Comparison of ENCODE assay signal across 40 mouse cellular contexts in genomic region chr14:54709054-54709453, GRCm38 (mm10). TPM values are rescaled to one million over a fixed set of nuclear protein-coding genes. Genes with fewer than 3 reads are reported as not detected.
"Had no signal": no experiment of that assay in that cellular context is flagged by ENCODE, and none has a peak within 500 bp of the region (broad histone marks: within the 10 kb centered on the region; RNA-seq: fewer than 3 reads in every experiment).

No protein-coding gene starts in this region.

- H3K9ac ChIP-seq: heart, embryonic 13.5 days; heart, embryonic 15.5 days; hindbrain, embryonic 13.5 days; hindbrain, embryonic 15.5 days; kidney, embryonic 15.5 days; limb, embryonic 13.5 days; limb, embryonic 15.5 days; liver, embryonic 13.5 days had no signal

- H3K27me3 ChIP-seq: heart, embryonic 15.5 days; hindbrain, embryonic 13.5 days; hindbrain, embryonic 15.5 days; limb, embryonic 13.5 days; limb, embryonic 15.5 days had no signal

- H3K27ac ChIP-seq: heart, adult 2 months; heart, embryonic 13.5 days; heart, embryonic 15.5 days; hindbrain, embryonic 13.5 days; hindbrain, embryonic 15.5 days; hindbrain, postnatal 0 days; kidney, embryonic 15.5 days; kidney, postnatal 0 days; limb, embryonic 13.5 days; limb, embryonic 15.5 days; liver, embryonic 13.5 days had no signal

- H3K4me1 ChIP-seq: hindbrain, embryonic 13.5 days had no signal

- H3K36me3 ChIP-seq: heart, embryonic 13.5 days; heart, embryonic 15.5 days; hindbrain, embryonic 13.5 days; hindbrain, embryonic 15.5 days; kidney, embryonic 15.5 days; limb, embryonic 13.5 days; limb, embryonic 15.5 days; liver, embryonic 13.5 days had no signal

- H3K9me3 ChIP-seq: heart, embryonic 13.5 days; heart, embryonic 15.5 days; hindbrain, embryonic 13.5 days; hindbrain, embryonic 15.5 days; kidney, embryonic 15.5 days; limb, embryonic 13.5 days; limb, embryonic 15.5 days; liver, embryonic 13.5 days had no signal

- DNase-seq: gastrocnemius, postnatal 14 days; gastrocnemius, postnatal 36 days; heart, adult 11 months; heart, adult 2 months; heart, postnatal 14 days; heart, postnatal 36 days; kidney, adult 11 months; kidney, adult 2 months; kidney, adult 9 months; kidney, postnatal 14 days; kidney, postnatal 36 days; layer of hippocampus, adult 9-11 months; layer of hippocampus, postnatal 36 days; left cerebral cortex, postnatal 4 days; liver, embryonic 13.5 days had no signal

- H3K4me3 ChIP-seq: heart, adult 2 months; heart, embryonic 13.5 days; heart, embryonic 15.5 days; hindbrain, embryonic 13.5 days; hindbrain, embryonic 15.5 days; kidney, embryonic 15.5 days; limb, embryonic 13.5 days; limb, embryonic 15.5 days had no signal

- ATAC-seq: hindbrain, postnatal 0 days; intestine, embryonic 16.5 days had no signal

- H3K4me2 ChIP-seq: heart, embryonic 11.5 days; heart, embryonic 13.5 days; heart, embryonic 15.5 days; hindbrain, embryonic 13.5 days; hindbrain, embryonic 15.5 days; kidney, embryonic 15.5 days; limb, embryonic 13.5 days; limb, embryonic 15.5 days; liver, embryonic 13.5 days had no signal

RNA-seq across cellular contexts. Expression of gene Cebpe, which starts 2.9 kb away (rescaled TPM):
- total RNA-seq: gastrocnemius, adult 18-20 months; gastrocnemius, adult 8-10 months; gastrocnemius, postnatal 14 days; gastrocnemius, postnatal 36 days; heart, adult 2 months; heart, postnatal 14 days; heart, postnatal 36 days; hindbrain, postnatal 0 days; layer of hippocampus, adult 18-20 months; layer of hippocampus, adult 8-10 months; layer of hippocampus, postnatal 14 days; layer of hippocampus, postnatal 36 days; left cerebral cortex, adult 18-20 months; left cerebral cortex, adult 8-10 months; left cerebral cortex, postnatal 10 days; left cerebral cortex, postnatal 25 days; left cerebral cortex, postnatal 4 days had no signal
- polyA plus RNA-seq: heart, embryonic 11.5 days; heart, embryonic 13.5 days; heart, postnatal 0 days; hindbrain, embryonic 11.5 days; hindbrain, embryonic 13.5 days; hindbrain, embryonic 15.5 days; hindbrain, postnatal 0 days; intestine, embryonic 16.5 days; kidney, postnatal 0 days; limb, embryonic 11.5 days; limb, embryonic 13.5 days had no signal

RNA-seq across cellular contexts. Expression of gene Gm29776, which starts 10.4 kb away (rescaled TPM):
- total RNA-seq: gastrocnemius, adult 18-20 months; gastrocnemius, adult 8-10 months; gastrocnemius, postnatal 14 days; gastrocnemius, postnatal 36 days; heart, adult 2 months; heart, postnatal 14 days; heart, postnatal 36 days; hematopoietic stem cell, adult 5-6 weeks; layer of hippocampus, adult 18-20 months; layer of hippocampus, postnatal 36 days; left cerebral cortex, adult 18-20 months; left cerebral cortex, adult 8-10 months; left cerebral cortex, postnatal 4 days had no signal
- polyA plus RNA-seq: large intestine, adult 2 months had no signal
